Mouse (Mus musculus) lung, postnatal 25 days (tissue): ENCODE results near the gene Rtl4.

Experiments
- DNase-seq: peaks from one replicate; pipeline ENCODE4 v3.0.0; 2022; ENCODE audit warnings: low spot score

The Rtl4 gene

DNA sequence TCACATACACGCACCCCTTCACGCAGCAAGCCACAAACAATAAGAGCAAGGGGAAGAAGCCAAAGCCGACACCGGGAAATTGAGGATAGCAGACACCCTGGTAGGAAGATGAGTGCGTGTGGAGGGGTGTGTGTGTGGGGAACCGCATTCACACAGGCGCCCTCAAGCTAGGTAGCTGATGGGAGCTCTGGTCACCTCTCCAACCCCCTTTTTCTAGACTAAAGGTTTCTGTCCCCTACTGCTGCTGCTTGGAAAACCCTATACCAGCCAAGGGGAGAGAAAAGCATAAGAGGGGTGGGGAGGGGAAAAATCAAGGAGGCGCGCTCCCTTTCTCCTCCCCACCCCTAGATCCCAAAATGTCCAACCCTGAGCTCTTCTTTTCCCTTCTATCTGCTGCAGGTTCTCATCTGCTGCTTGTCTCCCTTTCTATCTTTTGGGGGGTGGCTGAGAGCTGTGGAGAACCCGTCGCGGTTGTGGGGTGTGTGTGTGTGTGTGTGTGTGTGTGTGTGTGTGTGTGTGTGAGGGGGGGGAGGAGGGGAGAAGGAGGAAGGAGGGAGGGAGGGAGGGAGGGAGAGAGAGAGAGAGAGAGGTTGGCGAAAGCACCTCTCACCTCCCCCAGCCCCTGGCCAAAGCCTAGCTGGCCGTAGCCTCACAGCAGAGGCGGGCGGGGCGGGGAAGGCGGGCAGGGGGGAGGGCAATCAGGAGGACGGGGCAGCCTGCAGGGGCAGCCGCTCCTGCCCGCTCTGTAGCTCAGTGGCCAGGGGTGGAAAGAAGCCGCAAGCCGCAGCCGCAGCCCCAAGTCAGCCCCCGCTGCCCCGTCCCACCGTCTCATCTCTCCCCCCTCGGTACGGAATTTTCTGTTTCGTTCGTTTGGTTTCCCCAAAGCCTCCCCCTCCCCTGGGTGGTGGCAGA is at the start of gene Rtl4:
Gene Rtl4 (plus strand): TSS at position 701 of the 912 bp plus-strand sequence.
- DNase-seq = no peak

- DNase-seq = no peak
Measured at GRCm38 (mm10) chrX:144644756-144645155, 44.0 kb upstream of the Rtl4 start.

DNA sequence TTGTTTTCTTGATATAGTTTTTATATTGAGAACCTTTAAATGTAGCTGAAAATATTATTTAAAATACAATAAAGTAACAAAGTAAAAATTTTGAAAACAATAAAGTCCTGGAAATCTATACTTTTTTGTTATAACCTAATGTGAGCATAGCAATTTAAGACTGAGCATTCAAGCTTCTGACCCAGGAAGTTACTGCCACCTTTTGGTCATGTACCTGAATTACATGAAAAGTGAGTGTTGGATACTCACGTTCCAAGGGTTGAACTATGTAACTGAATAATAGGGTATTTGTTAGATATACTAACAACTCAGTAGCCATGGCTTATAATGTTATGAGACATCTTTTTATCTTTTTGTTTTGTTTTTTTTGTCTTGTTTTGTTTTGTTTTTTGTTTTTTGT is 43.3 kb upstream of the Rtl4 start:
- peak; percentile 1 for DNase-seq

GRCm38 (mm10) chrX:144652196-144652595 is 36.5 kb upstream of the Rtl4 start:
- no peak for DNase-seq

GRCm38 (mm10) chrX:144687742-144688141 is 965 bp upstream of the Rtl4 start:
- no peak for DNase-seq

DNA sequence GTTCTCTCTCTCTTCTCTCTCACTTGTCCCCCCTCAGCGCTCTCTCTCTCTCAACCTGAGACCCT is 733 bp upstream of the Rtl4 start, which contains the start of gene Trpc5:
Gene Trpc5 (minus strand): TSS at position 39 of the 65 bp plus-strand sequence.
- DNase-seq = no peak

DNA sequence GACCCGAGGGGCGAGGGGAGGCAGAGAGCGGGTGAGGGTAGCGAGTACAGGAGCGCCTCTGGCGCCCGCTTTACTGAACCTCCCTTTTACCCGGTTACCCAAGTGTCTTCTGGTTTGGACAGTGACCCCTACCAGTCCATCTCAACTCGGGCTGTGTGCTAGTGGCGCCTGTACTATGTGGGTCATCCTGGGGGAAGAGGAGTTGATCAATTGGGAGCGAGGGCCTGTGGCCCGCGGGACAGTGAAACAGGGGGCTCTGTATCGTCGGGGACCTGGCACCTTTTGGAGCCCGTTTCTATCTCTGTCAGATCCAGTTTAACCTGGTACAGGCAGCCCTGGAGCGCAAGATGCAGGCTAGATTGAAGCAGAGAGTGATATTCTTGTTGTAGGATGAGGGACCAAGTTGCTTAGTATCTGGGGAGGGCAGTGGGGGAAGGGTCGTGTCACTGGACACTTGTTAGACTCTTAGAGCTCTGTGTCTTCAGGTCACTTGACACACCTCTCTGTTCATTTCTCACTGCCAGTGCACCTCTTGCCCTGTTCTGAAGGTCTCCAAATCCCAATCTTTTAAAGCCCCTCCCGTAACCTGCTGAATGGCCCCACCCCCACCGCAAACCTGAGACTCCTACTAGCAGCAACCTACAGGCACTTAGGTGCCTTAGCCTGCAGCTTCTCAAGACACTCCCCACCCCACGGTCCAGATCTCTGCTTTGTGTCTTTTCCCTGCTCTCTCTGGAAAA is 582 bp downstream of the Rtl4 start:
- DNase-seq = no peak

DNA sequence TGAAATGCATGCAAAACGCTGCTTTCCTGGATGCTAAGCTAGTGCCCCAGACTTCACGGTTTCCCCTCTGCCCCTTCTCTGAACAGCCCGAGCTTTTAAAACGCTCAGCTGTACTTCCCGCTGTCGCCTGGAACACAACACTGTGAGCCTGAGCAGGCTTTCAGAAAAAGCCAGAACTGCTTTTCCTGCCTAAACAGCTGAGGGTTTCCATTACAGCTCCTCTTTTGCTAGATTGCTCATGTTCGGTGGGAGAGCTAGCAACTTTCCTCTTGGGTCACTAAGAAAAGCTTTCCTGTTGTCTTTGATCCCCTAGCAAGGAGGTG is 1.1 kb downstream of the Rtl4 start:
- no peak for DNase-seq

- DNase-seq = no peak
Measured at GRCm38 (mm10) chrX:144716330-144716729, 27.6 kb downstream of the Rtl4 start.

GRCm38 (mm10) chrX:144747528-144748049 is 58.9 kb downstream of the Rtl4 start:
- DNase-seq = no peak

DNA sequence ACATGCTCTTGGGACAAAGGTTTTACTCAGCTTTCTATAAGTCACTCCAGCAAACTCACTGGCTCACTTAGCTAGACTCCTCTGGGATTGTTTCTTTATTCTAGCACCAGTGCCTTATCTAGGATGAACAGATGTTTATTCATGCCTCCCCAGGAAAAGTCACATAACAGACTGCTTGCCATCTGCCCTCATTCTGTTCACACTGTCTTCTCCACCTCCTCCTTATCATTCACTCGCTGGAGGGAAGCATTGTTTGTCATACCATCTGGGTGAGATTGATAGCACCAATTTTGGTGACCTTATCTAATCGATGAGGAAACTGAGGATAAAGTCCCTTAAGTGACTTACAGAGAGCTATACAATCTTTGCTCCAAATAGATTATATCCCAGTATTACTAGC is 298.3 kb downstream of the Rtl4 start:
- no peak for DNase-seq

DNA sequence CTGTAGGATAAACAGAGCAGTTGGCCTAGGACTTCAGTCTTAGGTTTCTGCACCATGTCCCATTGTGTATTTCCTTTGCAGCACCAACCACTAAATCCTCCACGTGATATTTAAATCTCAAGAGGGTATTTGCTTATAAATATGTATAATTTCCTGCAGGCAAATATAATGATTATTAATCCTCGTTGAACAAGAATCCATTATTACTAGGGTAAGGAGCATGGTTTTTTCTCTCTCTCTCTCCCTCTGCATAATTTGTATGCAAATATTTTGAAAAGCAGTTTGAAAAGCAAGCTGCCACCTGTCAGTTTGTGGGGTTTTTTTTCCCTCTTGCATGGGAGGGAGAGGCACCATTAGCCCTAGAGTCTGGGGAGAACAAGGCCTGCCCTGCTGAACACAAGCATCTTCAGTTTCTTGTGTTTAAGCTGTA is 376.8 kb downstream of the Rtl4 start:
- DNase-seq = no peak

DNA sequence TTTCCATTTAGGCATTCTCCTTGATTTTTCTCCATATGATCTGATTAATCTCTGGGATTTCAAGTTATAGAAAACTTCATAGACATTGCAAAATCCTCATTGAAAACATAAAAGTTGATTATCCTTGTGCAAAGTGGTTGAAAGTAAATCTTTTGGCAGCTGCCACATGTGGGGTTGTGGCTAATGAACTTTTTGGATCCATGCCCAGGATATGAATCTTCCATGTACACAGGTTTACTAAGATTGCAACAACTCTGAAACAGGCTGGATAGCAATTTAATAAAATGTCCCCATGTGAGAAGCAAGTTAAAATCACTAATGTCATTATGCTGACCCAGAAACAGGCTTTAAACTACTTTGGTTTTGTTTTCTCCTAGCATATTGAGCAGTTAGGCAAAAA is 401.1 kb downstream of the Rtl4 start:
- no peak for DNase-seq

- DNase-seq = no peak
Measured at GRCm38 (mm10) chrX:145090360-145090759, 401.7 kb downstream of the Rtl4 start.

- DNase-seq = no peak
Measured at GRCm38 (mm10) chrX:145090964-145091363, 402.3 kb downstream of the Rtl4 start.
